Comparison of ENCODE assay signal across 11 mouse cellular contexts in genomic region chr15:89463334-89464235, GRCm38 (mm10). TPM values are rescaled to one million over a fixed set of nuclear protein-coding genes. Genes with fewer than 3 reads are reported as not detected.
DNase-seq lines count a peak whose midpoint lies in the region; ATAC-seq and TF ChIP-seq lines count a peak whose summit lies in the region.
"Had no signal": no experiment of that assay in that cellular context is flagged by ENCODE, and none has a peak within 500 bp of the region (broad histone marks: within the 10 kb centered on the region; RNA-seq: fewer than 3 reads in every experiment).

No protein-coding gene starts in this region.

- 41% methylated on average over 5 of the region's 5 CpGs for WGBS in heart, adult 2 months
- 45% methylated on average over 5 of the region's 5 CpGs for WGBS in heart, embryonic 11.5 days (ENCODE audit: insufficient replicate concordance)
- WGBS in lung, postnatal 0 days, result 39% methylated on average over 5 of the region's 5 CpGs

- H3K4me2 ChIP-seq in heart, embryonic 11.5 days, result no peak overlapping the region
- H3K4me2 ChIP-seq in lung, postnatal 0 days (replicated peaks; ENCODE audit: low read depth, low read length), result no peak overlapping the region

- peak; percentile 73 for TF ChIP-seq CTCF in heart, adult 2 months (IDR thresholded peaks at IDR 0.05)
- peak; percentile 50 for TF ChIP-seq CTCF in lung, postnatal 0 days (IDR thresholded peaks at IDR 0.05)

- H3K27ac ChIP-seq in heart, adult 2 months, result no peak overlapping the region
- no peak overlapping the region for H3K27ac ChIP-seq in heart, embryonic 11.5 days (ENCODE audit: low read depth, low read length)
- H3K27ac ChIP-seq in lung, postnatal 0 days (ENCODE audit: low read length), result no peak overlapping the region
- H3K27ac ChIP-seq: macrophage had no signal

- no peaks in the 10 kb centered on the region for H3K79me2 ChIP-seq in heart, adult 2 months (replicated peaks; ENCODE audit: control insufficient read depth, insufficient read depth, low read length)

- H3K4me1 ChIP-seq in heart, adult 2 months (ENCODE audit: control insufficient read depth, insufficient read depth, low read length), result no peaks in the 10 kb centered on the region
- no peaks in the 10 kb centered on the region for H3K4me1 ChIP-seq in heart, embryonic 11.5 days (ENCODE audit: control insufficient read depth, insufficient read depth, low read length)
- no peaks in the 10 kb centered on the region for H3K4me1 ChIP-seq in lung, postnatal 0 days (ENCODE audit: insufficient read depth, low read depth, low read length)

- no peak overlapping the region for H3K4me3 ChIP-seq in heart, adult 2 months
- no peak overlapping the region for H3K4me3 ChIP-seq in heart, embryonic 11.5 days (ENCODE audit: low read depth, low read length)
- no peak overlapping the region for H3K4me3 ChIP-seq in lung, postnatal 0 days (ENCODE audit: low read depth, low read length)

- H3K9me3 ChIP-seq in heart, embryonic 11.5 days (replicated peaks; ENCODE audit: control insufficient read depth, low read length), result no peaks in the 10 kb centered on the region
- no peaks in the 10 kb centered on the region for H3K9me3 ChIP-seq in lung, postnatal 0 days (ENCODE audit: low read length)

- H3K27me3 ChIP-seq in heart, adult 2 months (ENCODE audit: control insufficient read depth, insufficient read depth, low read length), result no peaks in the 10 kb centered on the region
- peaks cover 12% of the 10 kb centered on the region for H3K27me3 ChIP-seq in heart, embryonic 11.5 days (ENCODE audit: control insufficient read depth, insufficient read depth, low read length)
- H3K27me3 ChIP-seq in lung, postnatal 0 days (replicated peaks; ENCODE audit: insufficient read depth, low read length), result no peaks in the 10 kb centered on the region

- ATAC-seq in heart, embryonic 11.5 days (replicated peaks; ENCODE audit: insufficient number of reproducible peaks, low FRiP score, low TSS enrichment), result no peak
- no peak for ATAC-seq in lung, postnatal 0 days
- ATAC-seq: forebrain, embryonic 16.5 days had no signal

- DNase-seq in heart, adult 2 months, result peak in 1 of 2 experiments; percentile 20
- no peak for DNase-seq in lung, postnatal 0 days (ENCODE audit: low spot score)
- no peak for DNase-seq in lung, postnatal 4 days
- peak; percentile 58 for DNase-seq in ZHBTc4 (ENCODE audit: low read depth, low spot score)
- peak; percentile 19 for DNase-seq in naive thymus-derived CD4-positive, alpha-beta T cell, adult 2 months (ENCODE audit: low read depth)
- no peak for DNase-seq in layer of hippocampus, adult 8-10 months (ENCODE audit: low spot score in 2 of 2)
- no peak for DNase-seq in embryo, embryonic 10.5 days (ENCODE audit: low spot score)

- H3K36me3 ChIP-seq in heart, adult 2 months (ENCODE audit: control insufficient read depth, insufficient read depth, low read length), result no peaks in the 10 kb centered on the region
- no peaks in the 10 kb centered on the region for H3K36me3 ChIP-seq in heart, embryonic 11.5 days (ENCODE audit: control insufficient read depth, insufficient read depth, low read length)
- H3K36me3 ChIP-seq in lung, postnatal 0 days (ENCODE audit: insufficient read depth, low read length), result no peaks in the 10 kb centered on the region

- no peak for TF ChIP-seq POLR2A in heart, adult 2 months (IDR thresholded peaks at IDR 0.05; ENCODE audit: insufficient read depth, low read depth, low read length)

- no peak overlapping the region for H3K9ac ChIP-seq in heart, adult 2 months (ENCODE audit: low read depth, low read length)
- no peak overlapping the region for H3K9ac ChIP-seq in heart, embryonic 11.5 days (ENCODE audit: low read depth, low read length)
- H3K9ac ChIP-seq in lung, postnatal 0 days (replicated peaks; ENCODE audit: low read depth), result no peak overlapping the region

- no peak for TF ChIP-seq EP300 in heart, adult 2 months (IDR thresholded peaks at IDR 0.05; ENCODE audit: insufficient read depth, low read depth, low read length)
- TF ChIP-seq EP300 in lung, postnatal 0 days (IDR thresholded peaks at IDR 0.05), result no peak

- intact Hi-C loops in heart, adult 2 months (cut with DNase I), result no loop called here

RNA-seq across cellular contexts. Expression of gene Mapk8ip2, which starts 9.9 kb away (rescaled TPM):
- under 1 TPM in 1 of 2 experiments, not detected in 1; 0.16 TPM for total RNA-seq in heart, adult 2 months (2021)
- polyA plus RNA-seq in heart, adult 2 months (2012; rRNA removed), result 0.18 and 0.29 TPM in 2 replicates
- polyA plus RNA-seq in heart, embryonic 11.5 days (2014; fragmentation: Nextera tagmentation; extraction: Ambion mirVana), result 0.19 and 0.68 TPM in 2 replicates
- 0.06 and 0.14 TPM in 2 replicates for polyA plus RNA-seq in lung, postnatal 0 days (2015; fragmentation: Nextera tagmentation; extraction: Ambion mirVana)
- 100 to 1,000 TPM; 249 to 297 (median 274) TPM for total RNA-seq in layer of hippocampus, adult 8-10 months (2022)
- polyA plus RNA-seq: macrophage had no signal

RNA-seq across cellular contexts. Expression of gene Arsa, which starts 13.6 kb away (rescaled TPM):
- 10 to 100 TPM; 11.1 to 13.5 TPM for total RNA-seq in heart, adult 2 months (2021)
- polyA plus RNA-seq in heart, adult 2 months (2012; rRNA removed), result 19.5 and 22.1 TPM in 2 replicates
- 9.4 TPM in 2 replicates for polyA plus RNA-seq in heart, embryonic 11.5 days (2014; fragmentation: Nextera tagmentation; extraction: Ambion mirVana)
- 22.4 and 23.3 TPM in 2 replicates for polyA plus RNA-seq in lung, postnatal 0 days (2015; fragmentation: Nextera tagmentation; extraction: Ambion mirVana)
- total RNA-seq in layer of hippocampus, adult 8-10 months (2022), result 10 to 100 TPM; 30.9 to 38.1 (median 33.3) TPM

RNA-seq across cellular contexts. Expression of gene Chkb, which starts 33.9 kb away (rescaled TPM):
- total RNA-seq in heart, adult 2 months (2021), result 10 to 100 TPM; 46.8 to 48.2 TPM
- 81.3 and 91.7 TPM in 2 replicates for polyA plus RNA-seq in heart, adult 2 months (2012; rRNA removed)
- polyA plus RNA-seq in heart, embryonic 11.5 days (2014; fragmentation: Nextera tagmentation; extraction: Ambion mirVana), result 67.6 and 68.1 TPM in 2 replicates
- polyA plus RNA-seq in lung, postnatal 0 days (2015; fragmentation: Nextera tagmentation; extraction: Ambion mirVana), result 64.9 and 71.2 TPM in 2 replicates
- total RNA-seq in layer of hippocampus, adult 8-10 months (2022), result 10 to 100 TPM; 42.9 to 50.3 (median 46.2) TPM

RNA-seq across cellular contexts. Expression of gene Gm44502, which starts 34.1 kb away (rescaled TPM):
- total RNA-seq in heart, adult 2 months (2021), result 1 to 10 TPM; 5.5 to 9.5 TPM
- 2.1 and 2.5 TPM in 2 replicates for polyA plus RNA-seq in heart, adult 2 months (2012; rRNA removed)
- 0.86 TPM in 1 of 2 replicates, not detected in the other for polyA plus RNA-seq in heart, embryonic 11.5 days (2014; fragmentation: Nextera tagmentation; extraction: Ambion mirVana)
- polyA plus RNA-seq in lung, postnatal 0 days (2015; fragmentation: Nextera tagmentation; extraction: Ambion mirVana), result not detected in 2 replicates
- not detected for total RNA-seq in layer of hippocampus, adult 8-10 months (2022)
- total RNA-seq: layer of hippocampus, postnatal 25 days had no signal
- polyA plus RNA-seq: forebrain, embryonic 16.5 days; macrophage had no signal

RNA-seq across cellular contexts. Expression of gene C730034F03Rik, which starts 34.2 kb away (rescaled TPM):
- 1 to 10 TPM; 1.2 TPM for total RNA-seq in heart, adult 2 months (2021)
- polyA plus RNA-seq in heart, adult 2 months (2012; rRNA removed), result 1.0 and 1.1 TPM in 2 replicates
- polyA plus RNA-seq in heart, embryonic 11.5 days (2014; fragmentation: Nextera tagmentation; extraction: Ambion mirVana), result 1.7 and 2.4 TPM in 2 replicates
- polyA plus RNA-seq in lung, postnatal 0 days (2015; fragmentation: Nextera tagmentation; extraction: Ambion mirVana), result 2.2 and 3.0 TPM in 2 replicates
- total RNA-seq in layer of hippocampus, adult 8-10 months (2022), result 1 to 10 TPM; 2.6 to 3.4 (median 3.2) TPM

Comparison
In these comparisons a context has a peak if more than half of its experiments do, and no peak if none do; other contexts are left out.
1. DNase-seq: peak in ZHBTc4 (single experiment) and naive thymus-derived CD4-positive, alpha-beta T cell, adult 2 months (single experiment); none in lung, postnatal 0 days (single experiment), lung, postnatal 4 days (0 of 2), layer of hippocampus, adult 8-10 months (0 of 2) and embryo, embryonic 10.5 days (single experiment).